Mouse (Mus musculus): ENCODE data around the gene Lgalsl.

Lgalsl gene

DNA sequence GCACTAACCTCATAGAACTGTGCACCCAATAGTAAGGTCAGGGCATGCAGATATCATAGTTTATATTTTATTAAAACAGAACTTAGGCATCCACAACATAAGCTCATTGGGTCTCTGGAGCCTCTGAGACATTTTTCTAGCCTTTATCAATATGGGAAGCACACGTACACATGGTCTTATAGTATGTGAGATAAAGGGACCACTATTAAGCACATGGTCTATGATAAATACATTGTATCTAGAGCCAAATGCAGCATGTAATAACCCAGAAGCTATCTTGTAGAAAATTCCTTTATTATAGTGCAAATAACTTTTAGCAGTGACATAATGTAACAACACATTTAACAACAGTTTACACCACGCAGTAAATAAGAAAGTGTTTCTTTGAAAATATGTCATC lies 7.6 kb downstream of the Lgalsl start:
- DNase-seq = no peak

DNA sequence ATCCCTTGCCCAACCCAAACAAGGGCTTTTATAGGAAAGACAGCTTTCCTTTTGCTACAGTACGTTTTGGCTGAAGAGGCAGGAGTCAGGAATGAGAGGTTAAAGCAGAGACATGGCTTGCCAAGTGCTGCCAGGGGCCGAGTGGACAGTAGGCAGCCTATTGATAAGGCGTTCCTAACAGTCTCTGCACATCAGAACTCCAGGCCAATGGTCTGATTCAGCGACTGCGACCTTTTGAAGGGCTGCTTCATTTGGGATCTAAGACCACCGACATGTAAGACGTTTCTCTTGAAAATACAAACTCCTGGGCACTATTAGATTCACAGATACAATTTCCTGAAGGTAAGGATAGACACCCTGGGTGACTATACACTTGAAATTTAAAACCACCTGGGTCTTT lies 9.5 kb downstream of the Lgalsl start:
- DNase-seq = no peak

DNA sequence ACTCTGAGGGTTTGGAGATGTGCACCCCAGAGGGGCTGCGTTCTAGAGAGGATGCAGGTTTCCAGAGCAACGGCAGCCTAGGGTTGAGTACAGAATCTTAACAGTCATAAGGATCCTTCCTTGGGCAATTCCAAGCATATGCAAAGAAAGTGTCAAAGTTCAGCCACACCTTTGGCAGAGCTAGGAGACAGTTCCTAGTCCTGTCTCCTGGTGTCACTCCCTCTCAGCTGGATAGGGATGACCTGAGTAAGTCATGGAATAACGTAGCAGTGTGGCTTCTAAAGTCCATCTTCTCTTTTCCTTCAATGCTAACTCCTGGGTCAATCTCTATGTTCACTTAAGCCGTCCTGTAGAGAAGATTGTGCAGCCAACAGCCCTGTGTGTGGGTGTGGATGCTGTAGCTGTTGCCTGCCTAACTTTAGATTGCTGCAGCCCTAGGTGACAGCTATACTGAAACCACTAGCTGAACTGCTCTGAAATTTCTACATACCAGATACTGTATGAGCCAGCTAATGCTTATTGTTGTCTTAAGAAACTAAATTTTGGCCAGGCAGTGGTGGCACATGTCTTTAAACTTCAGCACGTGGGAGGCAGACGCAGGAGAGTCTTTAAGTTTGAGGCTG lies 16.8 kb downstream of the Lgalsl start:
- no peak for DNase-seq

DNA sequence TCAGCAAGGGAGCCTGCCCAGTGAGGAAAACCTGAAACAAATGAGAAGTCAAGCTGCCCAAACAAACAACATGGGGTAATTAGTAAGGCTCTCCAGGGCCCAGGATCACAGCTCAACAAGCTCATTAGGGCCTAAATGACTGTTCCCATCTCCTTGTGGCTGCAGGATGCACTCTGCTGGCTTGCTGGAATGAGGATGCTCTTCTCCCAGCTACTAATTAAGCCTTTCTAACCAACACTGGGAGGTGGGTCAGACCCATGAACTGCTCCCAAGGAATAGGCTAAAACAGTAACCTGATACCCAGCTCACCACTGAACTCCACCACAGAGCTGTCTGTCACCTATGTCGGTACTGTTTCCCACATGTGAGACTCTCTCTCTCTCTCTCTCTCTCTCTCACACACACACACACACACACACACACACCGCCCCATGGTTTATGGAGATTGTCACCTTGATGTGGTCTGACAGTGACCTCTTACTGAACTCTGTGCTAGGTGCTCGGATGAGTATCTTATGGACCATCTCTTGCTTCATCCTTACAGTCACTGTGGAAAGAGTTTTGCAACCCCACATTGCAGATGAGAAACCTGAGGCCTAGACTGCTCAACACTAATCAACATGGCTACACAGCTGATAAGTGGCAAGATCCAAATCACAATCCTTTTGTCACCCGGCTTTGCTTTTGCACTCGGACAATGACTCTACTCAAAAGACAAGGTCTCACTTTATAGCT lies 18.5 kb downstream of the Lgalsl start:
- no peak for DNase-seq

DNA sequence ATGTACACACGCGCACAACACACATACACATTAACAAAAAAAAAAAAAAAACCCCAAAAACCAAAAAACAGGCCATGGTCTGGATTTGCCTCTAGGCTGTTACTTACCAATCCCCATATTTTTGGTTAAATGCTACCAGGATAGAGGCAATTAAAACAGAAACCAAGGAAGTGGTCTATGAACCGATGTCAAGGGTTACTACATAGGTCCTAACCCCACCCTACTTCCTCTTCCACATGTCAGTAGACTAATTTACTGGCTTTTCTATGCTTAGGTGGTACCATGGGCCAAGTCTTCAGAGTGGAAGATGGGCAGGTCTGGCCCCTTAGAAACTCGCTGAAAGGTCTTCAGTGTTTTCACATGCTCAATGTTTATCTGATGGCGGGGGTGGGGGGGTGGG lies 24.2 kb downstream of the Lgalsl start:
- no peak for DNase-seq

DNA sequence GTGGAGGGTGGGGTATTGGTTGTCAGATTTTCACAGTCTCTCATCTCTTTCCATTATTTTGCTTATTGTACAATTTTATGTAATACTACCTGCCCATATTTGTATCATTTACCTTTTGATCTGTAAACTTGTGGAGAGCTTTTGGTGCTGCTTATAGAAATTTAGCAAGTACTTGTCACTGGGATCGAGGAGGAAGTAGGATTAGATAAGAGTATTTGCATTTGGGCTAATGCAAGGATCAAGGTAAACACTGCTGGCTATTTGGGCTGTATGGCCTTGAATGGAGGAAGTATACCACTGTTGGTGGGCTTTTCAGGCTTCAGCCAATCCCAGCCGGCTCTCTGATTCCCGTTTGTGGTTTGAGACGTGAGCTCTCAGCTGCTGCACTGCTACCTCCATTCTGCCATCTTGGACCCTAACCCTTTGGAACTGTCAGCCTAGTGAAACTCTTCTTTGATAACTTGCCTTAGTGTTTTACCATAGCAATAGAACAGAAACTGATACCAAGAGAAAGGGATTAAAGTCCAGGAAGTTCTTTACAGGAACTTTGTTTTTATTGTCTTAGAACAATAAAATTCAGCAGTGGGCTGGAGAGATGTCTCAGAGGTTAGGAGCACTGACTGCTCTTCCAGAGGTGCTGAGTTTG lies 25.1 kb downstream of the Lgalsl start:
- DNase-seq = no peak

GRCm38 (mm10) chr11:20804416-20804815 lies 26.4 kb downstream of the Lgalsl start:
- no peak for DNase-seq

GRCm38 (mm10) chr11:20800277-20801092 lies 30.4 kb downstream of the Lgalsl start:
- DNase-seq = peak; percentile 6

GRCm38 (mm10) chr11:20797841-20798240 lies 33.0 kb downstream of the Lgalsl start:
- no peak for DNase-seq

- DNase-seq = no peak
Observed at GRCm38 (mm10) chr11:20795466-20795865, 35.4 kb downstream of the Lgalsl start.

- DNase-seq = no peak
Observed at GRCm38 (mm10) chr11:20794913-20795254, 36.0 kb downstream of the Lgalsl start.

DNA sequence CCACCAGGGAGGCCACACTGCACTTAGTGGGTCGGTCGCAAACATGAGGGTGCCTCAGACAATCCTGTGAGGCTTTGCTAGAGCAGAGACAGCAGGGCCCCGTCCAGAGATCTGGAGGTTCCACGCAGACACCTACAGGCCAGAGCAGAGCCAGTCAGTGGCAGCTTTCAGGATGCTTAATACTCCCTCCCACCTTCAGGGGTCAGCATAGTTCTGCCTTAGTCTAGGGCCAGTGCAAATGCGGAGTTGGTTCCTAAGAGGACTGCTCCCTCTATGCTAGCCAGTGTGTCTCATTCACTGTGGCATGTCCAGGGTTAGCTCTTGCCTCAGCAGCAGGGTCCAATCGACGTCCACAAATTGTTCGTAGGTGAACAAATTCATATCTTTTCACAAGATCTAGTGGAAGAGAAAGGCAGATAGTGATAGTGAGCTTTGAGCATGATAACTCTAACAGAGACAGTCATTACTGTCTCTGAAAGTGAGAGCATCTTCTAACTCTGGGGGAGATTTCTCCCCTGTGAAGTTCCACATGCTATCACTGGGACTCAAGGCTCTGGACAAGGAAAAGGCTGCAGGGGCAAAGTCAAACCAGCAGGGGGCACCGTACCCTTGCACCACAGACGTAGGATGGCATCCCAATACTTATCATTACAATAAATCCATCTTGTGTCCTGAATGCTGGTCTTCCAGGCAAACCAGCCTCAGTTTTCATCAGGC lies 36.5 kb downstream of the Lgalsl start:
- DNase-seq = peak; percentile 90

GRCm38 (mm10) chr11:20793676-20794075 lies 37.2 kb downstream of the Lgalsl start:
- no peak for DNase-seq

DNA sequence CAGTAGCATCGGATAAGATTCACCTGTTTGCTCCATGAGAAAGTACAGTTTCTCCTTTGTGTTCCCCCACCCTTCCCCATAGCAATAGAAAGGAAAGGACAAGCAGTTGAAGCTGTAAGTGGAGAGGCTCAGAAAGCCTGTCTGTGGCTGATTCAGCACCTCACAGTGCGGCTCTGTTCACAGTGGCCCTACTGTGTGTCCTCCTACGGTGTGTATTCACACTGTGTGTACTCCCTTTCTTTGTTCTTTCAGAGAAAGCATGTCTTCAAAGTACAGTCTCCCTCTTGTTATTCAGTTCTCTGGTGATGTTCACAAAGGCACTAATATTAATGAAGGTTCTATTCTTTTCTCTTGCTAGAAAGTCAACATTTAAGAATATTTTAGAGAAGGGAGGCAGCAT lies 38.2 kb downstream of the Lgalsl start:
- no peak for DNase-seq

DNA sequence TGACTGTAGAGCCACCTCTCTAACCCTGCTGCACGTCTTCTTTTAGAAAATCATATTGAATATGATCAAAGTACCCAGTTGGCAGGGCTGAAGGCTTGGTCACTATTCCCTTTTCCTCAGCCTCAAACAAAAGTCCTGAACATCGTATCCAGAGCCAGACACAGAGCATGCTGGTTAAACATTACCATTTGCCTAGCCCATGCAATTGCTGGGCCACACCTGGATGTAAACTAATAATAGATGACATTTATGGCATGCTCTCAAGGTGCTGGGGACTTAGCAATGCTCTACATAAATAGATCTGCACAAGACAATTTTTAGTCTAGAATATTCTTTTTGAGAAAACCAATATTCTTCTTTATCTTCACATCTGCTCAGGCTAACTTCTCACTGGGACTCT lies 39.5 kb downstream of the Lgalsl start:
- DNase-seq = no peak

- no peak for DNase-seq
Observed at GRCm38 (mm10) chr11:20789015-20789414, 41.8 kb downstream of the Lgalsl start.

DNA sequence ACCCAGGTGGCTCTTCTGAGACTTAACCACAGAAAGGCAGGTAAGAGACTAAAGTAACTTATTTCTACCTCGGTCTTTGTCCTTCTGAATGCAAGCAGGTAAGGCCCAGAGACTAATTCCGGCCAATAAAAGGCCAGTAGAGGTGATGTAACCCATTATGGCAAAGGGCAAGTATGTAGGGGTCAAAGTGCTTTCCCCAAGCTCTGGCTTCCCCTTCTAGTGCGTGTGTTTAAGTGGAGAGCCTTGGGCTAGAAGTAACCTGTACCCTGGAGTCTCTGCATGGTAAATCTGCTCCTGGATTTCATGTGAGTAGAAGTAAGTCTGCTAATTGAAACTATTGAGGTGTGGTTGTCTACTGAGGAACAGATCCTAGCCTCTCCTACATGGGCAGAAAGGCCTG lies 42.8 kb downstream of the Lgalsl start:
- no peak for DNase-seq

GRCm38 (mm10) chr11:20786191-20786590 lies 44.7 kb downstream of the Lgalsl start:
- no peak for DNase-seq

DNA sequence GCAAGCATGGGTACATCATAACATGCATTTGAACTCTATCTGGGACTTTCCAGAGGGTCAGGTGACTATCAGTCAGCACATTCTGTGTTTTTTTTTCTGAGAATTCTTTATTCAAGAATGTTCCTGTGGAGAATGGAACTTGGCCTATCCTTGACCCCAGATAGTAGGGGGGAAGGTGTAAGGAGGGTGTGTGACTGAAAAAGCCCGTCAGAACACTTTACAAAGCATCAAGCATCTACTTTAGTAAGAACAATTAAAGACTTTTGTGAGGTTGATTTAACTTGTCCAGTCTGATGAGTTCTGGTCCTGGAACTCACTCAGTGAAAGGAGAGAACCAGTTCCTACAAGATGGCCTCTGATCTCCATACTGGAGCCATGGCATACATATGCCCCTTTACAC lies 45.7 kb downstream of the Lgalsl start:
- no peak for DNase-seq

DNA sequence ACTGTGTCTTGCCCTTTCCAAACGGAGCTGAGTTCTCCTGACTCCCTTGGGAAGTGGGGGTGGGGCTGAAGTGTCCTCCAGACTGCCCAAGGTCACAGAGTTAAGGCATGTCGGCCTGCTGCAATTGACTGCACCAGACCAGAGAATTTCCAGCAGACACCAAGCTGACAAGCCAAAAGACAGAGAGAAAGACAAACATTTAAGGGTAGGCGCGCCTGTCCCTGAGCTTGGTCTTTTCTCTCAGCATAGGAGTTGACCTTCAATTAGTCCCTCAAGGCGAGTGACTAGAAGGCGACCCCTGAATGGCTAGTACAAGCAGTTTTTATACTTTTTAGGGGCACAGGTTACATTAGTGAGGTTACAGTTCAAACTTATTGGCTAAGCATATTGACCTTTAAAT lies 46.1 kb downstream of the Lgalsl start:
- DNase-seq = no peak

- no peak for DNase-seq
Observed at GRCm38 (mm10) chr11:20783467-20783866, 47.4 kb downstream of the Lgalsl start.

DNA sequence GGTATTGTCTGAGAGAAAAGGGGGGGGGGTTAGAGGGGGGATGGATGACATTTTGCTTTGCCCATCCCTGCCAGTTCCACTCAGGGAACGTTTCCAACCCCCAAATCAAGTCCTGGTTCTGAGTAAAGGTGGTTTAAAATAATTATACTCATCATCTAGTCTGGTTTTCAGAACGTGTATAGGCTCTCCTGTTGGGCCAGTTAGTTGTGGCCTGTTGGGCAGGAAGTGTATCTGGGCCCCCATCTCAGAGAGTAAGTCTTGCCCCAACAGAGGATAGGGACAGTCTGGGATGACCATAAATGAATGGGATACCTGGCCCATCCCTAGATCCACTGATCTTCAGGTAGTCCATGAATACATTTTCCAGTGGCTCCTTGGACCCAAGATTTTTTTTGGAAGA lies 48.2 kb downstream of the Lgalsl start:
- DNase-seq = no peak

DNA sequence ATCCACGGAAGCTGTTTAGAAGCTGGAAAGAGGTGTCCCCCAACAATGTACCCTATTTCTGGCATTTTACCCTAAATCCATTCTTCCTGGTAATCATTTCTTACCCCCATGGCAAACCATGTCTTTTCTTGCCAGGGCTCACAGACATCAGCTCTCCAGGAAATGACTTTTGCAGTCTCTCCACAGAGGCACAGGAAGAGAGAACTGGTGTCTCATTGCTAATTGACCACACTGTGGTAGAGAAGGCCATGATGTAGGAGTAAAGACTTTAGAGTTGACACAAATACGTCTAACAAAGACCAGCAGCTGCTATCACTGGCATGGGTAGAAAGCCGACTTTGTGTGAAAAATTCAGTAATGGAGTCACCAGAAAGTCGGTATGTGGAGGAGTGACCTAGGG lies 50.5 kb downstream of the Lgalsl start:
- DNase-seq = no peak

All from lung, postnatal 10 days (tissue).